Mouse (Mus musculus) cerebellum, adult 11-12 months (tissue): ENCODE measurements around the gene Fabp6.

Experiments used
- DNase-seq: peaks from one replicate; pipeline ENCODE4 v3.0.0; 2022

Fabp6 gene

GRCm38 (mm10) chr11:43586324-43587090, 14.8 kb downstream of the Fabp6 start, which contains the start of gene 4933415A04Rik:
Gene 4933415A04Rik (plus strand): TSS chr11:43587040.
- peak; percentile 56 for DNase-seq

- DNase-seq: peak; percentile 16
These were observed 15.9 kb downstream of the Fabp6 start for GRCm38 (mm10) chr11:43585211-43586005.

GRCm38 (mm10) chr11:43577713-43578478, 23.4 kb downstream of the Fabp6 start:
- DNase-seq: no peak

- no peak for DNase-seq
These were observed 25.8 kb downstream of the Fabp6 start for GRCm38 (mm10) chr11:43575376-43576151.

- DNase-seq: no peak
These were observed 26.3 kb downstream of the Fabp6 start for GRCm38 (mm10) chr11:43575061-43575375.

GRCm38 (mm10) chr11:43569595-43569994, 31.7 kb downstream of the Fabp6 start:
- peak; percentile 91 for DNase-seq

- no peak for DNase-seq
These were observed 32.2 kb downstream of the Fabp6 start for GRCm38 (mm10) chr11:43569188-43569587.

- DNase-seq: no peak
These were observed 33.1 kb downstream of the Fabp6 start for GRCm38 (mm10) chr11:43568263-43568662.

- DNase-seq: no peak
These were observed 34.6 kb downstream of the Fabp6 start for GRCm38 (mm10) chr11:43566696-43567095.

- DNase-seq: no peak
These were observed 35.5 kb downstream of the Fabp6 start for GRCm38 (mm10) chr11:43565852-43566251.

- DNase-seq: no peak
These were observed 35.9 kb downstream of the Fabp6 start for GRCm38 (mm10) chr11:43565414-43565813.

- DNase-seq: no peak
These were observed 37.6 kb downstream of the Fabp6 start for GRCm38 (mm10) chr11:43563654-43564244.

- no peak for DNase-seq
These were observed 41.6 kb downstream of the Fabp6 start for GRCm38 (mm10) chr11:43559515-43560292.

- no peak for DNase-seq
These were observed 44.8 kb downstream of the Fabp6 start for GRCm38 (mm10) chr11:43556538-43556937.

GRCm38 (mm10) chr11:43552675-43553074, 48.7 kb downstream of the Fabp6 start:
- DNase-seq: no peak

- no peak for DNase-seq
These were observed 49.6 kb downstream of the Fabp6 start for GRCm38 (mm10) chr11:43551756-43552155.

- DNase-seq: no peak
These were observed 51.6 kb downstream of the Fabp6 start for GRCm38 (mm10) chr11:43549701-43550100.

GRCm38 (mm10) chr11:43548657-43549435, 52.5 kb downstream of the Fabp6 start:
- no peak for DNase-seq

GRCm38 (mm10) chr11:43548148-43548547, 53.2 kb downstream of the Fabp6 start:
- peak; percentile 87 for DNase-seq

- no peak for DNase-seq
These were observed 54.7 kb downstream of the Fabp6 start for GRCm38 (mm10) chr11:43546678-43547077.
